Mouse (Mus musculus) forebrain, embryonic 14.5 days (tissue): ENCODE measurements at regions not wholly inside any gene's neighbourhood (a gene's known extent, or its start where the extent isn't known, plus 50 kb on each side); places are given as distances from the start of the nearest gene placed in this dataset.

Experiments
- ATAC-seq: fragments of 200-750 bp; cut with Nextera tagmentation; 2 replicates; pipeline ENCODE4 v1.8.0; 2017; ENCODE audit warnings: mild to moderate bottlenecking, moderate library complexity
- DNase-seq: peaks from one replicate; pipeline ENCODE4 v3.0.0-alpha.2; 2015; ENCODE audit warnings: low spot score
- H3K27ac ChIP-seq: fragments of 300-500 bp; sonication (generic); 2 replicates; pipeline ENCODE4 v1.5.1; 2014; ENCODE audit warnings: low read depth, mild to moderate bottlenecking, control low read depth, low read length, moderate library complexity
- H3K27me3 ChIP-seq: fragments of 300-500 bp; sonication (generic); replicated peaks from 2 replicates; pipeline ENCODE4 v1.6.1; 2014; ENCODE audit warnings: low read length, control low read depth, mixed read lengths; ENCODE audit not compliant: control insufficient read depth, insufficient read depth
- H3K36me3 ChIP-seq: fragments of 300-500 bp; sonication (generic); 2 replicates; pipeline ENCODE4 v1.6.1; 2014; ENCODE audit warnings: low read length, control low read depth; ENCODE audit not compliant: control insufficient read depth, insufficient read depth
- H3K4me1 ChIP-seq: fragments of 300-500 bp; sonication (generic); 2 replicates; pipeline ENCODE4 v1.6.1; 2014; ENCODE audit warnings: antibody characterized with exemption, low read length, control low read depth; ENCODE audit not compliant: control insufficient read depth, insufficient read depth
- H3K4me2 ChIP-seq: fragments of 300-500 bp; sonication (generic); 2 replicates; pipeline ENCODE4 v1.6.1; 2014; ENCODE audit warnings: mild to moderate bottlenecking, control low read depth, low read length
- H3K4me3 ChIP-seq: fragments of 300-500 bp; sonication (generic); 2 replicates; pipeline ENCODE4 v1.5.1; 2014; ENCODE audit warnings: low read depth, low read length, control low read depth
- H3K9ac ChIP-seq: fragments of 300-500 bp; sonication (generic); 2 replicates; pipeline ENCODE4 v1.6.1; 2014; ENCODE audit warnings: mild to moderate bottlenecking, low read length, control low read depth, moderate library complexity
- H3K9me3 ChIP-seq: fragments of 300-500 bp; sonication (generic); replicated peaks from 2 replicates; pipeline ENCODE4 v1.6.1; 2016; ENCODE audit warnings: low read length, control low read depth, mixed read lengths; ENCODE audit not compliant: control insufficient read depth
- WGBS: fragments of 180-500 bp; shearing (Covaris S2); extraction: QIAGEN DNeasy Blood & Tissue Kit; methylation state at CpG from one replicate; pipeline ENCODE4 v1.1.7; 2014; 5-methylcytosine and 5-hydroxymethylcytosine counted together

- Histone ChIP-seq H3K4me1 (no peaks in the 10 kb centered on the region), H3K4me3 (no peak overlapping the region), H3K9ac (no peak overlapping the region), H3K27me3 (no peaks in the 10 kb centered on the region), H3K27ac (no peak overlapping the region), H3K4me2 (no peak overlapping the region), H3K36me3 (no peaks in the 10 kb centered on the region), H3K9me3 (no peaks in the 10 kb centered on the region)
- peak; percentile 79 for ATAC-seq
- peak; percentile 67 for DNase-seq
- WGBS: 48% methylated on average over 2 of the region's 2 CpGs
These were observed 675.8 kb downstream of the Otol1 start for GRCm38 (mm10) chr3:70682965-70683767.

DNA sequence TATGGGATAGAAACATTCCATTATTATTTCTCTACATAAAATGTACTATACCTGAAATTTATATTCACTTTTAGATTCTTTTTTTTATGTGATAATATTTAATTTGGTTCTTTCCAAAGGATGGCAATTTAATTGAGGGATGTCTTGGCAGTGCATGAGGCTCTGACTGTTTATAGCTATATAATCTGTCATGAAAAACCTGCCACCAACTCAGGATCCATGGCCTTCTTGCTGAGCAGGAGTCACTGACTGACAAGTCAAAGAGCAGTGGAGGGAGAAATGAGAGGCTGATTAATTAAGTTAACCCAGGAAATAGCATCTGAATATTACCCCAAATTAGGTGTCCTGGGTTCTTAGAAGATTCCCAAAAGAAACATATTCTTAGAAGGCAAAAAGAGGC lies 676.8 kb downstream of the Otol1 start:
- H3K4me2 ChIP-seq: no peak overlapping the region
- no peaks in the 10 kb centered on the region for H3K9me3 ChIP-seq
- peak; percentile 65; the same call in 1 of the 2 replicates for ATAC-seq
- peak; percentile 36 for DNase-seq
- H3K4me3 ChIP-seq: no peak overlapping the region
- no peak overlapping the region for H3K27ac ChIP-seq
- no peak overlapping the region for H3K9ac ChIP-seq
- no peaks in the 10 kb centered on the region for H3K4me1 ChIP-seq
- H3K27me3 ChIP-seq: no peaks in the 10 kb centered on the region
- H3K36me3 ChIP-seq: no peaks in the 10 kb centered on the region
